Mouse (Mus musculus) lung, embryonic 15.5 days (tissue): ENCODE data around the gene Dusp3. TPM values are rescaled to one million over a fixed set of nuclear protein-coding genes. Genes with fewer than 3 reads are reported as not detected.
A peak's percentile ranks its signal among the peaks of the same experiment; 100 is the strongest.

ENCODE experiments used
- ATAC-seq: fragments of 200-750 bp; cut with Nextera tagmentation; 2 replicates; pipeline ENCODE4 v1.8.0; 2017; ENCODE audit warnings: moderate number of reproducible peaks, borderline replicate concordance; ENCODE audit not compliant: low FRiP score, low TSS enrichment; ENCODE audit errors: extremely low read depth
- H3K27ac ChIP-seq: fragments of 300-500 bp; sonication (generic); 2 replicates; pipeline ENCODE4 v1.5.1; 2015; ENCODE audit warnings: moderate library complexity, mild to moderate bottlenecking, inconsistent platforms
- H3K27me3 ChIP-seq: fragments of 300-500 bp; sonication (generic); 2 replicates; pipeline ENCODE4 v1.6.1; 2015; ENCODE audit warnings: inconsistent platforms
- H3K36me3 ChIP-seq: fragments of 300-500 bp; sonication (generic); 2 replicates; pipeline ENCODE4 v1.6.1; 2015; ENCODE audit warnings: inconsistent platforms
- H3K4me1 ChIP-seq: fragments of 300-500 bp; sonication (generic); 2 replicates; pipeline ENCODE4 v1.6.1; 2015; ENCODE audit warnings: inconsistent platforms
- H3K4me2 ChIP-seq: fragments of 300-500 bp; sonication (generic); 2 replicates; pipeline ENCODE4 v1.6.1; 2015; ENCODE audit warnings: inconsistent platforms, mild to moderate bottlenecking, moderate library complexity
- H3K4me3 ChIP-seq: fragments of 300-500 bp; sonication (generic); 2 replicates; pipeline ENCODE4 v1.5.1; 2015; ENCODE audit warnings: mild to moderate bottlenecking, inconsistent platforms
- H3K9ac ChIP-seq: fragments of 300-500 bp; sonication (generic); 2 replicates; pipeline ENCODE4 v1.6.1; 2015; ENCODE audit warnings: inconsistent platforms
- H3K9me3 ChIP-seq: fragments of 300-500 bp; sonication (generic); 2 replicates; pipeline ENCODE4 v1.6.1; 2016; ENCODE audit warnings: inconsistent platforms
- WGBS: fragments of 180-500 bp; shearing (Covaris S2); methylation state at CpG from one replicate; pipeline ENCODE4 v1.1.7; 2015; 5-methylcytosine and 5-hydroxymethylcytosine counted together
- polyA plus RNA-seq: library from polyadenylated mRNA; unstranded; fragments of >200 nt; fragmentation: Nextera tagmentation; extraction: Ambion mirVana; gene quantifications from 2 replicates; pipeline ENCODE4 v1.2.1, GENCODE M21; 2015

Dusp3 gene
- polyA plus RNA-seq, 1 experiment from 2014 or later, result 20.0 TPM

DNA sequence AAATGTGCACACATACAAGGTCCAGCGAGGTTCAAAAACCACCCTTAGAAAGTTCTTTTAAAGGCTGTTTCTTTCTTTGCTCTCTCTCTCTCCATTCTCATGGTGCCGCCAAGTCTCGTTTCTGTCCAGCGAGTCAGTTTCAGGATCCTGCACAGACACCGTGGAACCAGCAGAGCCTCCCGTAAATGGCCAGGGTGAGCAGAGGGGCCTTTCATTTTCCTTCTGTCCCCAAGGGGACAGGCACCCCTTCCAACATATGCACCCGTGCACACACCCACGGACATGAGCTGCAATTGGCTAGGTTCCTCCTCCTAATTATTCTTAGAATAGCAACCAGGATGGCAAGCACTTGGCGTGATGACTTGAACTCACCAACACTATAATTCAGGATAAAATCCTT lies 13.3 kb downstream of the Dusp3 start:
- no peak overlapping the region for H3K9ac ChIP-seq
- ATAC-seq, result no peak
- no peak overlapping the region for H3K4me2 ChIP-seq
- peaks cover 11% of the 10 kb centered on the region for H3K4me1 ChIP-seq
- H3K27me3 ChIP-seq, result 0 out of 2 replicates have a peak, but pooled peaks cover 2% of the 10 kb centered on the region
- no peak overlapping the region for H3K27ac ChIP-seq
- H3K36me3 ChIP-seq, result no peaks in the 10 kb centered on the region
- no peak overlapping the region for H3K4me3 ChIP-seq
- H3K9me3 ChIP-seq, result no peaks in the 10 kb centered on the region
- 76% methylated on average over 9 of the region's 9 CpGs for WGBS

- H3K4me2 ChIP-seq, result no peak overlapping the region
- no peaks in the 10 kb centered on the region for H3K9me3 ChIP-seq
- peaks cover 15% of the 10 kb centered on the region for H3K4me1 ChIP-seq
- H3K27ac ChIP-seq, result no peak overlapping the region
- H3K36me3 ChIP-seq, result no peaks in the 10 kb centered on the region
- H3K27me3 ChIP-seq, result peaks cover 10% of the 10 kb centered on the region; the same call in 1 of the 2 replicates
- no peak for ATAC-seq
- WGBS, result 86% methylated on average over 5 of the region's 5 CpGs
- H3K4me3 ChIP-seq, result no peak overlapping the region
- no peak overlapping the region for H3K9ac ChIP-seq
These were observed 14.2 kb downstream of the Dusp3 start for GRCm38 (mm10) chr11:101972651-101973050.

- no peak overlapping the region for H3K4me2 ChIP-seq
- no peaks in the 10 kb centered on the region for H3K9me3 ChIP-seq
- no peaks in the 10 kb centered on the region for H3K36me3 ChIP-seq
- peaks cover 14% of the 10 kb centered on the region; the same call in 1 of the 2 replicates for H3K27me3 ChIP-seq
- no peak overlapping the region for H3K9ac ChIP-seq
- WGBS, result 71% methylated on average over 3 of the region's 3 CpGs
- H3K4me3 ChIP-seq, result no peak overlapping the region
- ATAC-seq, result no peak
- no peak overlapping the region for H3K27ac ChIP-seq
- H3K4me1 ChIP-seq, result peaks cover 15% of the 10 kb centered on the region
These were observed 14.7 kb downstream of the Dusp3 start for GRCm38 (mm10) chr11:101972097-101972496.

DNA sequence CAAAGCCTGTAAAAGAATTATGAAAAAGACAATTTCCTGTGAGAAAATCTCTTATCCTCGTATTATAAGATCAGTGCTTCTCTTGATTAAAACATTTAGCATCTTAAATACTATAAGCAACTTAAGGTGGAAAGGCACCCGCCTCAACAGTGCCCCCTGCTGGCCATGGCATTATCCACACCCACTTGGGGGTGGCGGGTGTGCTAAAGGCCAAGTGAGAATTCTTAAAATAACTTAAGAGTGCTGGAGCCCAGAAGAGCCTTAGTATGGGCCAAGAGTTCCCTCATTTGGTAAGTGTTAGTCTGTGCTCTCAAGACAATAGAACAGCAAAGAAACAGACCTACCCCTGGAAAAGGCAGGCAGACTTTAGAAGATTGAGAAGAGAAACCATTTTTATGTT lies 15.4 kb downstream of the Dusp3 start:
- H3K4me2 ChIP-seq, result no peak overlapping the region
- ATAC-seq, result no peak

DNA sequence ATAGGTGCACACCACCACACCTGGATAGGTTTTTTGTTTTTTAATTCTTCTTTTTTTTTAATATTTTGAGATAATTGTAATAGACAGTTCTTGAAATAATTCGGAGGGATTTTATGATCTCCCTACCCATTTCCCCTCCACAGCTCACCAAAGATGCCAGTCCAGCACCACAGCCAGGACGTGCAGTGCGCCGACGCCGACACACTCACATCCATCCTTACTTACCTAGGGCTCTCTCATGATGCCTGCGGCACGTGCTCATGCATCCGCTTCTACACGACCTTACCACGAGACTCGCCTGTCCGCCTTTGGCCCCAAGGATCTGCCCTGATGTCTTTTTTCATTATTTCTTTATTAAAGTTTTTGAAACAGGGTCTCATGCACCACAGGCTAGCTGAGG lies 17.0 kb downstream of the Dusp3 start:
- Histone ChIP-seq H3K9me3 (no peaks in the 10 kb centered on the region), H3K36me3 (no peaks in the 10 kb centered on the region), H3K9ac (no peak overlapping the region), H3K4me3 (no peak overlapping the region), H3K4me1 (peaks cover 15% of the 10 kb centered on the region), H3K27ac (no peak overlapping the region), H3K27me3 (peaks cover 35% of the 10 kb centered on the region), H3K4me2 (no peak overlapping the region)
- ATAC-seq, result no peak
- 80% methylated on average over 13 of the region's 13 CpGs for WGBS

More for the DNA sequence above, 15.4 kb downstream of the Dusp3 start:
- H3K36me3 ChIP-seq, result no peaks in the 10 kb centered on the region
- H3K9ac ChIP-seq, result no peak overlapping the region
- WGBS, result 40% methylated on average over 3 of the region's 3 CpGs
- H3K27ac ChIP-seq, result no peak overlapping the region
- H3K4me3 ChIP-seq, result no peak overlapping the region
- no peaks in the 10 kb centered on the region for H3K9me3 ChIP-seq
- peaks cover 15% of the 10 kb centered on the region for H3K4me1 ChIP-seq
- H3K27me3 ChIP-seq, result peaks cover 19% of the 10 kb centered on the region

- ATAC-seq, result peak; percentile 48; the same call in 1 of the 2 replicates
- H3K27ac ChIP-seq, result 0 out of 2 replicates have a peak overlapping the region, but pooled peaks have one; percentile 9
- H3K9me3 ChIP-seq, result no peaks in the 10 kb centered on the region
- H3K4me2 ChIP-seq, result no peak overlapping the region
- no peaks in the 10 kb centered on the region for H3K36me3 ChIP-seq
- H3K27me3 ChIP-seq, result peaks cover 45% of the 10 kb centered on the region
- no peak overlapping the region for H3K4me3 ChIP-seq
- H3K4me1 ChIP-seq, result peaks cover 15% of the 10 kb centered on the region
- WGBS, result 0% methylated on average over 5 of the region's 5 CpGs
- no peak overlapping the region for H3K9ac ChIP-seq
These were observed 18.0 kb downstream of the Dusp3 start for GRCm38 (mm10) chr11:101968791-101969190.

- ATAC-seq, result no peak
- no peaks in the 10 kb centered on the region for H3K36me3 ChIP-seq
- H3K4me2 ChIP-seq, result no peak overlapping the region
- H3K27ac ChIP-seq, result 0 out of 2 replicates have a peak overlapping the region, but pooled peaks have one; percentile 9
- H3K9ac ChIP-seq, result no peak overlapping the region
- H3K27me3 ChIP-seq, result peaks cover 50% of the 10 kb centered on the region
- 8% methylated on average over 7 of the region's 7 CpGs for WGBS
- H3K9me3 ChIP-seq, result no peaks in the 10 kb centered on the region
- H3K4me3 ChIP-seq, result no peak overlapping the region
- peaks cover 18% of the 10 kb centered on the region for H3K4me1 ChIP-seq
These were observed 18.5 kb downstream of the Dusp3 start for GRCm38 (mm10) chr11:101968311-101968710.

- Histone ChIP-seq H3K4me1 (peaks cover 27% of the 10 kb centered on the region), H3K36me3 (no peaks in the 10 kb centered on the region), H3K27me3 (peaks cover 62% of the 10 kb centered on the region), H3K9me3 (no peaks in the 10 kb centered on the region), H3K4me2 (no peak within 1 kb of the TSS), H3K27ac (no peak within 1 kb of the TSS), H3K9ac (no peak within 1 kb of the TSS), H3K4me3 (no peak within 1 kb of the TSS)
- no peak for ATAC-seq
- 19% methylated on average over 10 of the region's 10 CpGs for WGBS
These were observed 19.7 kb downstream of the Dusp3 start, which contains the start of gene Sost for GRCm38 (mm10) chr11:101966965-101967614. Gene Sost (minus strand): TSS chr11:101967015.

DNA sequence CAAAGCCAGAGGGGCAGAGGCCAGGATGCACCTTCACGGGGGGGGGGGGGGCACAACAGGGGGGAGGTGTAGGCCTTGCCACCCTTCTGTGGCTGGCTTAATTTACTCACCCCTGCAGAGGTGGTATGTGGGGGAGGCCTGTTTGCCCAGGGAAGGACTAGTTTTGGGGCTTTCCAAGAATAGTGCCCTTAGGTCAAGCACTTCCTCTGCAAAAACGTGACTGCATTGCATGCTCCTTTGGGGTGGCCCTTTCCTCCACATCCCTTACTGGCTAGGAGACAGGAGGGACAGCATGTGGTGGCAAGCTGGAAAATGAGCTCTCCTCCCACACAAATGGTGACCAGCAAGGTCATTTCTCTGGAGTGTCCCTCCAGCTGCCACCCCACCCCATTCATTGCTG lies 21.3 kb downstream of the Dusp3 start:
- Histone ChIP-seq H3K36me3 (no peaks in the 10 kb centered on the region), H3K4me2 (no peak overlapping the region), H3K9ac (no peak overlapping the region), H3K27ac (no peak overlapping the region), H3K4me1 (peaks cover 27% of the 10 kb centered on the region), H3K27me3 (peaks cover 78% of the 10 kb centered on the region), H3K4me3 (no peak overlapping the region), H3K9me3 (no peaks in the 10 kb centered on the region)
- 4% methylated on average over 1 of the region's 2 CpGs for WGBS
- ATAC-seq, result no peak

DNA sequence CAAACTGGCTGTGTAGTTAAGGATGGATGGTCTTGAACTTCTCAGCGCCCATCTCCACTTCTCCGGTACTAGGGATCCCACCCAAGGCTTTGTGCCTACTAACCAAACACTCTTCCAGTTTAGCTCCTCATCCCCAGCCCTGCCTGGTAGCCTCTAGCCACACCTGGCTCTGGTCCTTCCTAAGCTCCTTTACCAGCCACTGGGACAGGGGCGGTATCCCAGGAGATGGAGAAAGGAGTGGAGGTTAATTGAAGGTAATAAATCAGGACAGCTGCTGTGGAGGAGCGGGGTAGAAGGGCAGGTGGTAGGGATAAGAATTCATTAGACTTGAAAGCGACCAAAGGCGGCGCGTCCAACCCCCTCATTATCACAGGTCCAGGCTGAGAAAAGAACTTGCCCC lies 22.2 kb downstream of the Dusp3 start:
- WGBS, result 15% methylated on average over 8 of the region's 8 CpGs
- no peak overlapping the region; the same call in 1 of the 2 replicates for H3K4me2 ChIP-seq
- H3K4me3 ChIP-seq, result peak overlapping the region; percentile 47; the same call in 1 of the 2 replicates
- H3K27me3 ChIP-seq, result peaks cover 82% of the 10 kb centered on the region
- no peak overlapping the region for H3K27ac ChIP-seq
- H3K36me3 ChIP-seq, result no peaks in the 10 kb centered on the region
- H3K9ac ChIP-seq, result no peak overlapping the region
- no peaks in the 10 kb centered on the region for H3K9me3 ChIP-seq
- peaks cover 27% of the 10 kb centered on the region for H3K4me1 ChIP-seq
- no peak for ATAC-seq

- ATAC-seq, result no peak
- peaks cover 91% of the 10 kb centered on the region for H3K27me3 ChIP-seq
- H3K4me1 ChIP-seq, result peaks cover 26% of the 10 kb centered on the region
- peak overlapping the region; percentile 94 for H3K4me2 ChIP-seq
- peak overlapping the region; percentile 47 for H3K4me3 ChIP-seq
- WGBS, result under 1% methylated on average over 78 of the region's 78 CpGs
- no peak overlapping the region for H3K27ac ChIP-seq
- no peaks in the 10 kb centered on the region for H3K36me3 ChIP-seq
- no peaks in the 10 kb centered on the region for H3K9me3 ChIP-seq
- peak overlapping the region; percentile 31 for H3K9ac ChIP-seq
These were observed 23.1 kb downstream of the Dusp3 start for GRCm38 (mm10) chr11:101963473-101964291.

DNA sequence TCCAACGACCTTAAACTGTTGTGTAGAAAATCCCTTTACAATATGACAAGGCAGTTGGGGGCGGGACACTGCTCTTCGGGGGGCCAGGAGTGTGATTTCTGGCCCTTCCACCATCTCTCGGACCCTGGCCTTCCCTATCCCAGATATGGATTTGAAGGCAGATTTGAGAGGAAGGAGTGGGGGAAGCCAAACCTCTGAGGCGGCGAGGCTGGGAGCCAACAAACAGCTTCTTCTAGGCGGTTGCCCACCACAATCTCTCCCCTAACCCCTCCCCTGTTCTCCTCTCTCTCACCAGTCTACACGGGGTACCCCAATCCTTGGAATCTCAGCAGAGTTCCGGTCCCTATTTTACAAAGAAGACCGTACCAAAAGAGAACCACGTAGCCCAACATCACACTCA lies 23.8 kb downstream of the Dusp3 start:
- 3% methylated on average over 11 of the region's 11 CpGs for WGBS
- ATAC-seq, result no peak
- peaks cover 20% of the 10 kb centered on the region for H3K4me1 ChIP-seq
- no peaks in the 10 kb centered on the region for H3K9me3 ChIP-seq
- H3K27me3 ChIP-seq, result peaks cover 87% of the 10 kb centered on the region
- no peaks in the 10 kb centered on the region for H3K36me3 ChIP-seq
- H3K9ac ChIP-seq, result peak overlapping the region; percentile 31; the same call in 1 of the 2 replicates
- H3K4me3 ChIP-seq, result peak overlapping the region; percentile 47; the same call in 1 of the 2 replicates
- H3K27ac ChIP-seq, result no peak overlapping the region
- H3K4me2 ChIP-seq, result peak overlapping the region; percentile 94
